Mouse (Mus musculus) left cerebral cortex, postnatal 25 days (tissue): Measurements from ENCODE around the gene D630003M21Rik. TPM values are rescaled to one million over a fixed set of nuclear protein-coding genes. Genes with fewer than 3 reads are reported as not detected.
A peak's percentile ranks its signal among the peaks of the same experiment; 100 is the strongest.

Experiments
- DNase-seq, 2 experiments: peaks; one replicate each; pipeline ENCODE4 v3.0.0; 2022; ENCODE audit warnings: low spot score in 2 of 2, mixed read lengths in 1 of 2
- intact Hi-C: fragments of 180-260 bp; cut with DNase I; formaldehyde crosslinking; loops from one replicate; pipeline ENCODE4 v1.15.1; 2025
- total RNA-seq, 2 experiments: library from RNA; stranded (reverse); gene quantifications; 2 replicates each; pipeline ENCODE4 v1.2.3; 2021

Gene D630003M21Rik
- total RNA-seq, 2 experiments from 2014 or later: 2.9 to 4.0 TPM

GRCm38 (mm10) chr2:158204114-158204513, 24.9 kb downstream of the D630003M21Rik start:
- intact Hi-C loops: loop anchor here (1.0 to 2.0 kb wide), 4 partner anchors 97 to 599 kb away; no protein-coding TSS in a partner anchor
- DNase-seq: peak; percentile 73 to 78

- intact Hi-C loops: loop anchor here (1.0 to 2.0 kb wide), 4 partner anchors 97 to 599 kb away; no protein-coding TSS in a partner anchor
- no peak for DNase-seq
These were observed 25.3 kb downstream of the D630003M21Rik start for GRCm38 (mm10) chr2:158203686-158204085.

- no peak for DNase-seq
- intact Hi-C loops: no loop called here
These were observed 29.7 kb downstream of the D630003M21Rik start for GRCm38 (mm10) chr2:158199281-158199680.

- no peak for DNase-seq
- intact Hi-C loops: no loop called here
These were observed 30.2 kb downstream of the D630003M21Rik start for GRCm38 (mm10) chr2:158198861-158199260.

GRCm38 (mm10) chr2:158197971-158198370, 31.1 kb downstream of the D630003M21Rik start:
- DNase-seq: no peak
- intact Hi-C loops: no loop called here

GRCm38 (mm10) chr2:158194945-158195640, 33.9 kb downstream of the D630003M21Rik start:
- intact Hi-C loops: no loop called here
- DNase-seq: peak; percentile 34 to 50

- no peak for DNase-seq
- intact Hi-C loops: no loop called here
These were observed 35.2 kb downstream of the D630003M21Rik start for GRCm38 (mm10) chr2:158193611-158194336.

- intact Hi-C loops: no loop called here
- no peak for DNase-seq
These were observed 37.9 kb downstream of the D630003M21Rik start for GRCm38 (mm10) chr2:158191098-158191497.

GRCm38 (mm10) chr2:158189451-158189850, 39.6 kb downstream of the D630003M21Rik start:
- intact Hi-C loops: no loop called here
- no peak for DNase-seq

GRCm38 (mm10) chr2:158186206-158186871, 42.7 kb downstream of the D630003M21Rik start:
- no peak for DNase-seq
- intact Hi-C loops: no loop called here

GRCm38 (mm10) chr2:158183266-158183665, 45.8 kb downstream of the D630003M21Rik start:
- intact Hi-C loops: no loop called here

GRCm38 (mm10) chr2:158181932-158182331, 47.1 kb downstream of the D630003M21Rik start:
- DNase-seq: no peak
- intact Hi-C loops: no loop called here

More at GRCm38 (mm10) chr2:158183266-158183665, 45.8 kb downstream of the D630003M21Rik start:
- DNase-seq: no peak

- no peak for DNase-seq
- intact Hi-C loops: no loop called here
These were observed 48.2 kb downstream of the D630003M21Rik start for GRCm38 (mm10) chr2:158180797-158181196.

GRCm38 (mm10) chr2:158179370-158180111, 49.5 kb downstream of the D630003M21Rik start:
- no peak for DNase-seq
- intact Hi-C loops: no loop called here

GRCm38 (mm10) chr2:158178696-158179369, 50.2 kb downstream of the D630003M21Rik start:
- intact Hi-C loops: no loop called here
- no peak for DNase-seq

- no peak for DNase-seq
- intact Hi-C loops: no loop called here
These were observed 50.9 kb downstream of the D630003M21Rik start for GRCm38 (mm10) chr2:158178139-158178538.

- intact Hi-C loops: no loop called here
- no peak for DNase-seq
These were observed 51.4 kb downstream of the D630003M21Rik start for GRCm38 (mm10) chr2:158177574-158177973.

GRCm38 (mm10) chr2:158176763-158177162, 52.3 kb downstream of the D630003M21Rik start:
- intact Hi-C loops: no loop called here
- no peak for DNase-seq

- DNase-seq: no peak
- intact Hi-C loops: no loop called here
These were observed 53.6 kb downstream of the D630003M21Rik start for GRCm38 (mm10) chr2:158175433-158175832.
